Mouse (Mus musculus): Measurements from ENCODE around the gene Gm5244.

- TF ChIP-seq CTCF (IDR thresholded peaks at IDR 0.05; ENCODE audit: low read depth), result no peak
- no peak for TF ChIP-seq EP300 (optimal IDR thresholded peaks at IDR 0.05)
Observed at GRCm38 (mm10) chr19:12798404-12798803, 48.1 kb upstream of the Gm5244 start.

Data from stomach, postnatal 0 days (tissue).